Mouse (Mus musculus): Measurements from ENCODE around the gene Coa5.

Coa5 gene

GRCm38 (mm10) chr1:37368768-37369385 is 61.0 kb downstream of the Coa5 start:
- in situ Hi-C loops (cut with MboI, MseI): no loop called here

DNA sequence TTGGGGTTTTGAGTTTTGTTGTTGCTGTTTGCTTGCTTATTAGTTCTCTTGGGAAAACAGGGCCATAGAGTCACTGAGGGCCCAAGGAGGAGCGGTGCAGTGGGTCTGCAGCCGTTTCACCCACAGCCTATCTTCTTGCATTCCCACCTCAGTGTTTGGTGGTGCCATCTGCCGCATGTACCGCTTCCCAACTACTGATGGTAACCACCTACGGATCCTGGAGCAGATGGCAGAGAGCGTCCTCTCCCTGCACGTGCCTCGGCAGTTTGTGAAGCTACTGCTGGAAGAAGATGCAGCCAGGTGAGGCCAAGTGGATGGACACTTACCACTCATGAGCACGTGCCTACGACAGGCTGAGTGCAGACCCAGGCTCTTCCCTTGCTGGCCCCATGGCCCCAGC is 61.8 kb downstream of the Coa5 start:
- in situ Hi-C loops (cut with MboI, MseI): no loop called here

All from T-helper 2 cell (primary cell).